In genomic region chr7:91188211-91188610, GRCm38 (mm10) we compare ENCODE assay signal across 26 mouse cellular contexts.
"Had no signal": no experiment of that assay in that cellular context is flagged by ENCODE, and none has a peak within 500 bp of the region (broad histone marks: within the 10 kb centered on the region; RNA-seq: fewer than 3 reads in every experiment).

No protein-coding gene starts in this region.

- H3K4me3 ChIP-seq: gastrocnemius, adult 2 months; heart, embryonic 10.5 days; heart, embryonic 12.5 days; hindbrain, embryonic 10.5 days; hindbrain, embryonic 12.5 days; intestine, embryonic 15.5 days; layer of hippocampus, adult 2 months; limb, embryonic 13.5 days; limb, embryonic 15.5 days; liver, embryonic 12.5 days had no signal

- H3K36me3 ChIP-seq: heart, embryonic 10.5 days; heart, embryonic 12.5 days; hindbrain, embryonic 10.5 days; hindbrain, embryonic 12.5 days; intestine, embryonic 15.5 days; limb, embryonic 13.5 days; limb, embryonic 15.5 days; liver, embryonic 12.5 days had no signal

- H3K9ac ChIP-seq: heart, embryonic 12.5 days; hindbrain, embryonic 12.5 days; hindbrain, embryonic 14.5 days; intestine, embryonic 15.5 days; limb, embryonic 13.5 days; limb, embryonic 15.5 days; liver, embryonic 12.5 days; liver, embryonic 14.5 days had no signal

- H3K4me1 ChIP-seq: heart, embryonic 10.5 days; heart, embryonic 12.5 days; hindbrain, embryonic 10.5 days; hindbrain, embryonic 12.5 days; intestine, embryonic 15.5 days; limb, embryonic 13.5 days; limb, embryonic 15.5 days; liver, embryonic 12.5 days had no signal

- H3K27ac ChIP-seq: gastrocnemius, adult 2 months; heart, embryonic 10.5 days; hindbrain, embryonic 10.5 days; hindbrain, embryonic 12.5 days; hindbrain, embryonic 14.5 days; intestine, embryonic 15.5 days; layer of hippocampus, adult 2 months; limb, embryonic 13.5 days; limb, embryonic 15.5 days; liver, embryonic 12.5 days; liver, embryonic 14.5 days had no signal

- H3K27me3 ChIP-seq: heart, embryonic 12.5 days; hindbrain, embryonic 12.5 days; intestine, embryonic 15.5 days; limb, embryonic 13.5 days; limb, embryonic 15.5 days; liver, embryonic 12.5 days had no signal

- DNase-seq: gastrocnemius, adult 2 months; gastrocnemius, postnatal 10 days; gastrocnemius, postnatal 25 days; heart, adult 18-20 months; heart, postnatal 10 days; heart, postnatal 4 days; kidney, adult 18-20 months; kidney, adult 8-10 months; kidney, postnatal 10 days; kidney, postnatal 25 days; kidney, postnatal 4 days; left cerebral cortex, postnatal 4 days had no signal

- H3K9me3 ChIP-seq: heart, embryonic 10.5 days; heart, embryonic 12.5 days; hindbrain, embryonic 10.5 days; hindbrain, embryonic 12.5 days; intestine, embryonic 15.5 days; limb, embryonic 13.5 days; limb, embryonic 15.5 days; liver, embryonic 12.5 days had no signal

- H3K4me2 ChIP-seq: heart, embryonic 12.5 days; hindbrain, embryonic 12.5 days; hindbrain, embryonic 14.5 days; intestine, embryonic 15.5 days; limb, embryonic 13.5 days; limb, embryonic 15.5 days; liver, embryonic 12.5 days had no signal

- ATAC-seq: hindbrain, embryonic 16.5 days; inflammation-experienced regulatory T-cells, adult 6 months; intestine, embryonic 15.5 days; intestine, postnatal 0 days; liver, embryonic 12.5 days had no signal
